Mouse (Mus musculus): ENCODE measurements around the gene Prkar2a.
"Not testable (repeated sequence)": the region's sequence is repeated elsewhere in the genome, so short reads cannot be mapped to it uniquely, and the experiment has no call there.

The Prkar2a gene

DNA sequence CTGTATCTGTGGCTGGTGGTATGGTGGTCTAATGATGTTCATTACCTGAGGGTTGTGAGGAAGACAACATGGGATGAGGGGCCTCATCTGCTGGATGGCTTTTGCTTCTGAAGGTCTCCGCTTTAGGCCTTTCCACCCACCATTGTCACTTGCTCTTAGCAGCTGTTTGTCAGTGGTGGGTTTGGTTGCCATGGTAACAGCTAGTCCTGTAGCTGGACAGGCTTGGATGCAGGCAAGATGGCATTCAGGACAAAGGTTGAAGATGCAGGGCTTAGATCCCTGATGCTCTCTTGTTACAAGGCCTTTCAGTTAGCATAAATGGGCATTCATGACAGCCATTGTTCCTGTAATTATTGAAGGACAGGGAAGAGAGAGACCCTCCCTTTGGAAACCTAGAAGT lies at the start of gene Prkar2a:
Gene Prkar2a, plus strand, starts transcription at position 209 of the 400 bp plus-strand sequence.
- peak; percentile 46 for DNase-seq (ENCODE audit: extremely low spot score)

- DNase-seq (ENCODE audit: extremely low spot score), result no peak
Observed at GRCm38 (mm10) chr9:108639825-108640224, 49.3 kb upstream of the Prkar2a start.

GRCm38 (mm10) chr9:108648166-108648565 lies 40.9 kb upstream of the Prkar2a start:
- DNase-seq (ENCODE audit: extremely low spot score), result peak; percentile 11

GRCm38 (mm10) chr9:108648611-108649560 lies 40.2 kb upstream of the Prkar2a start, which contains the start of gene Arih2:
Gene Arih2, minus strand, starts transcription at chr9:108649386.
- DNase-seq (ENCODE audit: extremely low spot score), result peak; percentile 90

- no peak for DNase-seq (ENCODE audit: extremely low spot score)
Observed at GRCm38 (mm10) chr9:108649561-108650440, 39.3 kb upstream of the Prkar2a start.

GRCm38 (mm10) chr9:108654566-108655464 lies 34.3 kb upstream of the Prkar2a start:
- DNase-seq (ENCODE audit: extremely low spot score), result no peak

GRCm38 (mm10) chr9:108655865-108656264 lies 33.2 kb upstream of the Prkar2a start:
- not testable (repeated sequence) for DNase-seq (ENCODE audit: extremely low spot score)

GRCm38 (mm10) chr9:108661677-108662612 lies 27.2 kb upstream of the Prkar2a start, which contains the start of gene Slc25a20:
Gene Slc25a20, plus strand, starts transcription at chr9:108662088.
- peak; percentile 80 for DNase-seq (ENCODE audit: extremely low spot score)

GRCm38 (mm10) chr9:108662660-108663059 lies 26.5 kb upstream of the Prkar2a start:
- DNase-seq (ENCODE audit: extremely low spot score), result no peak

- no peak for DNase-seq (ENCODE audit: extremely low spot score)
Observed at GRCm38 (mm10) chr9:108669875-108670274, 19.2 kb upstream of the Prkar2a start.

DNA sequence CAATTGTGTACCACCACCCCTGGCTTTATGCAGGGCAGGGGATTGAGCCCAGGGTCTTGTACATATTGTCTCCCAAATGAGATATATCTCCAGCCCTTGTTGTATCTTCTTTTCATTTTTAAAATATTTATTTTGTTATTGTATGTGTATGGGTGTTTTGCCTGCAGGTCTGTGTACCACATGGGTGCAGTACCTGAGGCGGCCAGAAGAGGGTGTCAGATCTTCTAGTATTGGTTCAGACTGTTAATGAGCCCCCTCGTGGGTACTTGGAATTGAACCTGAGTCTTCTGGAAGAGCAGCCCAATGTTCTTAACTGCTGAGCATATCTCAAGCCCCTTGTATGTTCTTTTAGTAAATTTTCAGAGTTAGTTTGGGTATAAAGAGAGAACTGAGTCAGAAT lies 16.0 kb upstream of the Prkar2a start:
- DNase-seq (ENCODE audit: extremely low spot score), result no peak

GRCm38 (mm10) chr9:108680026-108680425 lies 9.1 kb upstream of the Prkar2a start:
- no peak for DNase-seq (ENCODE audit: extremely low spot score)

DNA sequence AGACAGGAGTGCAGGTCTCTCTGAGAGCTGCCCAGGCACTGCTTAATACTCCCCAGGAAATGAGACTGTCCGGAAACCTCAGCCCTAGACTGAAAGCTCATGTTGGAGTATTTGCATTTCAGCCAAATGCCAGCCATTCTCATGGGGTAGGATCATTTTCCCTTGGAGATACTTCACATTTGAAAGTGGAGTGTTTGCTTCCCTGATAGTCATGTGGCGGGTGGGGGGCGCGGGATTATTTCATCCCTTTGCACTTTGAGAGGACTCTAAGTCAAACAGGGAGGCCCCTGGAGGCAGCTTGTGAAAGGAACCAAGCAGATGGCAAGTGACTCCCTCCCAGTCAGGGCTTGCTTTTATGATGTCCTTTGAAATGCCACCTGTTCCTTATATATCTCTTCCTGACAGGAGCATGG lies 2.6 kb upstream of the Prkar2a start:
- DNase-seq (ENCODE audit: extremely low spot score), result peak; percentile 39

DNA sequence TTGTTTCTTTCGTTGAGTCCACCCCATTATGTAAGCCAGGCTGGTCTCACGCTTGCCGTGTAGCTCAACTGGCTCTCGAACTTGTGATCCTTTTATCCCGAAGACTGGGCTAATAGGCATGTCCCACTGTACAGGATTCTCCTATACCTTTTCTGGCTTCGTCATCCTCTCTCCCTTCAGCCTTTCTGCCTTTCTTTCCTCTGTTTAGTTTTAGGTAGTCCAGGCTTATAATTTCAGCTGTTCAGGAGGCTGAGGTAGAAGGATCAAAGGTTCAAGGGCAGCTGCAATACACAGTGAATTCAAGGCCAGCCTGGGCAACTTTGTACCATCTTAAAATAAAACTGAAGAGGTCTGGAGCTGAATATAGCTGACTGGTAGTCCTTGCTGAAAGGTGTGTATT lies 1.9 kb upstream of the Prkar2a start:
- no peak for DNase-seq (ENCODE audit: extremely low spot score)

DNA sequence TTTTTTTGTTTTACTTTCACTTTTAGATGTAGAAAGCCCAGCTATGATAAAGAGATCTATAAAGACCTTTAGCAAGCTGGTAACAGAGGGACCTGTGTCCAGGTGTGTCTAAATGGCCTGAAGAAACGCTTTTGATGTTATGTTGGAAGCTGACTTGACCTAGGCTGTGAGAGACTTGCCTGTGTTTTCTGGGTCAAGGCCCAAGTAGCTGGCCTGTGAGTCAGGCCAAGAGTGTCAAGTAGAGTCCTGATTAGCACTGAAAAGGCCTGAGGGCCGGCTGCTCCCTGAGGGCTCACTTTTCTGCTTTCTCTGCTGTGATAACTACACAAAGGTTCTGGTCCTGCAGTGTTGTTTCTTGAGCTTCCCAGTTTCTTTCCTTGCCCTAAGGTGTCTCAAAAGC lies 1.4 kb upstream of the Prkar2a start:
- no peak for DNase-seq (ENCODE audit: extremely low spot score)

- DNase-seq (ENCODE audit: extremely low spot score), result no peak
Observed at GRCm38 (mm10) chr9:108688451-108688850, 663 bp upstream of the Prkar2a start.

DNA sequence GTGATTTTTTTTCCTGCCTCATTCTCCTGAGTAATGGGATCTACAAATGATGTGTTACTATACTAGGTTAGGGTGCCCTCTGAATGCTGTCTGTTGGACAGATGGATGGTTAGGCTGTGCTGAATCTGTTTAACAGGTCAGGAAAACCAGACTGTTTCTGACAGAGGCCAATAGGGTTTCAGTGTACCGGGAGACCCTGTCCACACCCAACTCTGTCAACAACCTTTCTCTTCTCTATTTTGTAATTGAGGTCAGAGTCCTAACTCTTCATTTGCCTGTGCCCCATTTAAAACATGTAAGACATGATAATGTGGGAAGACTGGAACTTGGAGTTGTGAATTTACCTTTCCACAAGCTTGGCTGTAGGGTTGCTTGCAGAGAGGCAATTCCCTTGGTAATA lies 879 bp downstream of the Prkar2a start:
- no peak for DNase-seq (ENCODE audit: extremely low spot score)

GRCm38 (mm10) chr9:108690914-108691313 lies 1.8 kb downstream of the Prkar2a start:
- no peak for DNase-seq (ENCODE audit: extremely low spot score)

GRCm38 (mm10) chr9:108691371-108691770 lies 2.3 kb downstream of the Prkar2a start:
- no peak for DNase-seq (ENCODE audit: extremely low spot score)

- peak; percentile 83 for DNase-seq (ENCODE audit: extremely low spot score)
Observed at GRCm38 (mm10) chr9:108691846-108692225, 2.7 kb downstream of the Prkar2a start.

Data from embryo, embryonic 9.5 days (tissue).